Mouse (Mus musculus): ENCODE measurements around the gene Tssc4. TPM values are rescaled to one million over a fixed set of nuclear protein-coding genes. Genes with fewer than 3 reads are reported as not detected.
A peak's percentile ranks its signal among the peaks of the same experiment; 100 is the strongest.

Gene Tssc4
- total and polyA plus RNA-seq, 3 experiments, result 75.6 to 76.9 TPM; not detected in 1

GRCm38 (mm10) chr7:143049841-143050816 lies 18.9 kb upstream of the Tssc4 start:
- Histone ChIP-seq H3K27ac (ENCODE audit: control insufficient read depth, low read depth, low read length) (no peak overlapping the region), H3K9me3 (replicated peaks; ENCODE audit: insufficient read depth, low read length) (no peaks in the 10 kb centered on the region), H3K4me3 (ENCODE audit: control insufficient read depth in 1 of 2, insufficient read depth in 1 of 2, low read depth in 2 of 2, low read length in 2 of 2) (no peak overlapping the region), H3K9ac (ENCODE audit: control insufficient read depth, low read depth, low read length, poor library complexity, severe bottlenecking) (no peak overlapping the region), H3K79me2 (ENCODE audit: control insufficient read depth, insufficient read depth, low read length, poor library complexity) (peaks cover 21% of the 10 kb centered on the region), H3K27me3 (ENCODE audit: control insufficient read depth in 1 of 2, insufficient read depth in 2 of 2, low read length in 2 of 2) (no peaks in the 10 kb centered on the region), H3K36me3 (ENCODE audit: control insufficient read depth in 1 of 2, insufficient read depth in 2 of 2, low read length in 2 of 2) (peaks cover 0 to 25% of the 10 kb centered on the region in 2 experiments; a peak in 2 of 4 replicates), H3K4me1 (ENCODE audit: control insufficient read depth in 1 of 2, insufficient read depth in 2 of 2, low read length in 2 of 2) (peaks cover 11 to 31% of the 10 kb centered on the region in 2 experiments)
- no peak for DNase-seq (ENCODE audit: low read depth, low spot score)
- TF ChIP-seq SMC3 (IDR thresholded peaks at IDR 0.05; ENCODE audit: low read depth, low read length) (no peak), ZKSCAN1 (IDR thresholded peaks at IDR 0.05; ENCODE audit: low read depth, low read length) (no peak)

- Histone ChIP-seq H3K36me3 (ENCODE audit: control insufficient read depth in 1 of 2, insufficient read depth in 2 of 2, low read length in 2 of 2) (peaks cover 0 to 35% of the 10 kb centered on the region in 2 experiments; a peak in 2 of 4 replicates), H3K27ac (ENCODE audit: control insufficient read depth, low read depth, low read length) (no peak overlapping the region), H3K79me2 (ENCODE audit: control insufficient read depth, insufficient read depth, low read length, poor library complexity) (peaks cover 23% of the 10 kb centered on the region), H3K27me3 (ENCODE audit: control insufficient read depth in 1 of 2, insufficient read depth in 2 of 2, low read length in 2 of 2) (no peaks in the 10 kb centered on the region), H3K9me3 (replicated peaks; ENCODE audit: insufficient read depth, low read length) (no peaks in the 10 kb centered on the region), H3K4me3 (ENCODE audit: control insufficient read depth in 1 of 2, insufficient read depth in 1 of 2, low read depth in 2 of 2, low read length in 2 of 2) (peak overlapping the region in 1 of 2 experiments; percentile 33; a peak in 2 of 4 replicates), H3K9ac (ENCODE audit: control insufficient read depth, low read depth, low read length, poor library complexity, severe bottlenecking) (peak overlapping the region; percentile 12; the same call in 1 of the 2 replicates), H3K4me1 (ENCODE audit: control insufficient read depth in 1 of 2, insufficient read depth in 2 of 2, low read length in 2 of 2) (peaks cover 21 to 39% of the 10 kb centered on the region in 2 experiments)
- TF ChIP-seq ZNF384 (IDR thresholded peaks at IDR 0.05; ENCODE audit: low read depth, low read length), result no peak
- no peak for TF ChIP-seq MAZ (IDR thresholded peaks at IDR 0.05; ENCODE audit: low read depth, low read length)
- TF ChIP-seq ZC3H11A (IDR thresholded peaks at IDR 0.05; ENCODE audit: low read depth, low read length), result no peak
- TF ChIP-seq SIN3A (IDR thresholded peaks at IDR 0.05; ENCODE audit: low read length), result peak; percentile 38
- no peak for TF ChIP-seq NRF1 (IDR thresholded peaks at IDR 0.05; ENCODE audit: insufficient read depth, low read depth, low read length, poor library complexity, severe bottlenecking)
- TF ChIP-seq TBP (IDR thresholded peaks at IDR 0.05; ENCODE audit: low read depth, low read length), result peak; percentile 36; the same call in 1 of the 2 replicates
- TF ChIP-seq ZMIZ1 (IDR thresholded peaks at IDR 0.05; ENCODE audit: low read depth, low read length), result 0 out of 2 replicates have a peak, but pooled peaks have one; percentile 37
- no peak for TF ChIP-seq MAX (IDR thresholded peaks at IDR 0.05; ENCODE audit: low read length)
- TF ChIP-seq POLR2AphosphoS5 (IDR thresholded peaks at IDR 0.05; ENCODE audit: borderline replicate concordance, low read depth, low read length), result no peak
- TF ChIP-seq MXI1 (IDR thresholded peaks at IDR 0.05; ENCODE audit: low read depth, low read length), result peak; percentile 49; the same call in 1 of the 2 replicates
- 0 out of 2 replicates have a peak, but pooled peaks have one; percentile 32 for TF ChIP-seq BHLHE40 (IDR thresholded peaks at IDR 0.05; ENCODE audit: borderline replicate concordance, low read depth, low read length)
- no peak for TF ChIP-seq GABPA (IDR thresholded peaks at IDR 0.05; ENCODE audit: low read depth, low read length)
- peak; percentile 78 for DNase-seq (ENCODE audit: low read depth, low spot score)
Measured at GRCm38 (mm10) chr7:143051316-143051715, 17.7 kb upstream of the Tssc4 start.

Measured in MEL (cell line).